Mouse (Mus musculus) MEL (cell line): Measurements from ENCODE around the gene Zbtb3. TPM values are rescaled to one million over a fixed set of nuclear protein-coding genes. Genes with fewer than 3 reads are reported as not detected.

ENCODE experiments used
- DNase-seq: peaks from one replicate; pipeline ENCODE4 v3.0.0; 2011; ENCODE audit warnings: low read depth, low spot score
- H3K27ac ChIP-seq: 2 replicates; pipeline ENCODE4 v1.5.1; 2012; ENCODE audit warnings: low read depth, mild to moderate bottlenecking, control low read depth, low read length, moderate library complexity; ENCODE audit not compliant: control insufficient read depth
- H3K27me3 ChIP-seq, 2 experiments: fragments of 150-350 bp in 1 of 2; sonication (generic) in 1 of 2; 2 replicates each; pipeline ENCODE4 v1.6.1; 2012; ENCODE audit warnings: low read length in 2 of 2, mild to moderate bottlenecking in 2 of 2, improper control_type of control experiment in 1 of 2, moderate library complexity in 1 of 2; ENCODE audit not compliant: insufficient read depth in 2 of 2, control insufficient read depth in 1 of 2
- H3K36me3 ChIP-seq, 2 experiments: 2 replicates each; pipeline ENCODE4 v1.6.1; 2012 to 2014; ENCODE audit warnings: low read length in 2 of 2, improper control_type of control experiment in 1 of 2, inconsistent platforms in 1 of 2, mild to moderate bottlenecking in 1 of 2; ENCODE audit not compliant: insufficient read depth in 2 of 2, control insufficient read depth in 1 of 2
- H3K4me1 ChIP-seq, 2 experiments: fragments of 150-350 bp in 1 of 2; sonication (generic) in 1 of 2; 2 replicates each; pipeline ENCODE4 v1.6.1; 2012; ENCODE audit warnings: low read length in 2 of 2, improper control_type of control experiment in 1 of 2, mild to moderate bottlenecking in 1 of 2; ENCODE audit not compliant: insufficient read depth in 2 of 2, control insufficient read depth in 1 of 2
- H3K4me3 ChIP-seq, 2 experiments: fragments of 150-350 bp in 1 of 2; sonication (generic) in 1 of 2; 2 replicates each; pipeline ENCODE4 v1.5.1; 2012; ENCODE audit warnings: low read depth in 2 of 2, low read length in 2 of 2, mild to moderate bottlenecking in 2 of 2, moderate library complexity in 2 of 2, control low read depth in 1 of 2, improper control_type of control experiment in 1 of 2; ENCODE audit not compliant: control insufficient read depth in 1 of 2, insufficient read depth in 1 of 2
- H3K79me2 ChIP-seq: 2 replicates; pipeline ENCODE4 v1.6.1; 2012; ENCODE audit warnings: mild to moderate bottlenecking, low read length, moderate library complexity; ENCODE audit not compliant: control insufficient read depth, poor library complexity, insufficient read depth
- H3K9ac ChIP-seq: 2 replicates; pipeline ENCODE4 v1.6.1; 2012; ENCODE audit warnings: low read depth, mild to moderate bottlenecking, control low read depth, low read length, moderate library complexity; ENCODE audit not compliant: control insufficient read depth, poor library complexity, severe bottlenecking
- H3K9me3 ChIP-seq: fragments of 150-350 bp; sonication (generic); replicated peaks from 2 replicates; pipeline ENCODE4 v1.6.1; 2012; ENCODE audit warnings: mild to moderate bottlenecking, low read length, improper control_type of control experiment, moderate library complexity; ENCODE audit not compliant: insufficient read depth
- BHLHE40 ChIP-seq: IDR thresholded peaks from 2 replicates; pipeline ENCODE4 v1.6.1; 2012; ENCODE audit warnings: low read depth, mild to moderate bottlenecking, inconsistent platforms, low read length, improper control_type of control experiment, borderline replicate concordance
- CHD1 ChIP-seq: IDR thresholded peaks from 2 replicates; pipeline ENCODE4 v1.6.1; 2012; ENCODE audit warnings: low read depth, mild to moderate bottlenecking, inconsistent platforms, low read length, improper control_type of control experiment
- CHD2 ChIP-seq: IDR thresholded peaks from 2 replicates; pipeline ENCODE4 v1.6.1; 2011; ENCODE audit warnings: low read length, improper control_type of control experiment
- E2F4 ChIP-seq: IDR thresholded peaks from 2 replicates; pipeline ENCODE4 v1.6.1; 2011; ENCODE audit warnings: low read depth, low read length, improper control_type of control experiment, borderline replicate concordance
- ELF1 ChIP-seq: IDR thresholded peaks from 2 replicates; pipeline ENCODE4 v1.6.1; 2014; ENCODE audit warnings: low read depth, mild to moderate bottlenecking, inconsistent platforms, low read length, improper control_type of control experiment, moderate library complexity
- EP300 ChIP-seq, 2 experiments: IDR thresholded peaks; 2 replicates each; pipeline ENCODE4 v1.6.1; 2011; ENCODE audit warnings: improper control_type of control experiment in 2 of 2, low read length in 2 of 2, low read depth in 1 of 2, mild to moderate bottlenecking in 1 of 2
- GABPA ChIP-seq: IDR thresholded peaks from 2 replicates; pipeline ENCODE4 v1.6.1; 2012; ENCODE audit warnings: low read depth, mild to moderate bottlenecking, inconsistent platforms, low read length, improper control_type of control experiment, moderate library complexity
- GATA1 ChIP-seq: IDR thresholded peaks from 2 replicates; pipeline ENCODE4 v1.6.1; 2011; ENCODE audit warnings: low read depth, low read length, improper control_type of control experiment
- JUND ChIP-seq: IDR thresholded peaks from 2 replicates; pipeline ENCODE4 v1.6.1; 2011; ENCODE audit warnings: low read depth, mild to moderate bottlenecking, improper control_type of control experiment, low read length
- MAX ChIP-seq: IDR thresholded peaks from 2 replicates; pipeline ENCODE4 v1.6.1; 2011; ENCODE audit warnings: low read length, improper control_type of control experiment
- MAZ ChIP-seq: IDR thresholded peaks from 2 replicates; pipeline ENCODE4 v1.6.1; 2012; ENCODE audit warnings: low read depth, mild to moderate bottlenecking, inconsistent platforms, low read length, improper control_type of control experiment
- MYC ChIP-seq: IDR thresholded peaks from 2 replicates; pipeline ENCODE4 v1.6.1; 2011; ENCODE audit warnings: low read depth, mild to moderate bottlenecking, low read length, improper control_type of control experiment, moderate library complexity
- NRF1 ChIP-seq: IDR thresholded peaks from 2 replicates; pipeline ENCODE4 v1.6.1; 2014; ENCODE audit warnings: low read depth, mild to moderate bottlenecking, inconsistent platforms, low read length, improper control_type of control experiment, moderate library complexity; ENCODE audit not compliant: poor library complexity, insufficient read depth, severe bottlenecking
- POLR2A ChIP-seq, 2 experiments: IDR thresholded peaks; 2 replicates each; pipeline ENCODE4 v1.6.1; 2011 to 2012; ENCODE audit warnings: low read length in 2 of 2, mild to moderate bottlenecking in 2 of 2, control low read depth in 1 of 2, improper control_type of control experiment in 1 of 2, low read depth in 1 of 2, moderate library complexity in 1 of 2; ENCODE audit not compliant: control insufficient read depth in 1 of 2, insufficient read depth in 1 of 2, poor library complexity in 1 of 2
- POLR2AphosphoS5 ChIP-seq: IDR thresholded peaks from 2 replicates; pipeline ENCODE4 v1.6.1; 2012; ENCODE audit warnings: low read depth, borderline replicate concordance, mild to moderate bottlenecking, inconsistent platforms, low read length, moderate library complexity, mixed read lengths
- RCOR1 ChIP-seq: IDR thresholded peaks from 2 replicates; pipeline ENCODE4 v1.6.1; 2012; ENCODE audit warnings: low read depth, mild to moderate bottlenecking, inconsistent platforms, low read length, improper control_type of control experiment
- TBP ChIP-seq: IDR thresholded peaks from 2 replicates; pipeline ENCODE4 v1.8.0; 2011; ENCODE audit warnings: low read depth, low read length, improper control_type of control experiment
- TCF12 ChIP-seq: IDR thresholded peaks from 2 replicates; pipeline ENCODE4 v1.6.1; 2014; ENCODE audit warnings: low read depth, mild to moderate bottlenecking, inconsistent platforms, low read length, improper control_type of control experiment, moderate library complexity
- UBTF ChIP-seq: IDR thresholded peaks from 2 replicates; pipeline ENCODE4 v1.6.1; 2012; ENCODE audit warnings: low read depth, mild to moderate bottlenecking, inconsistent platforms, low read length, improper control_type of control experiment, moderate library complexity, borderline replicate concordance; ENCODE audit not compliant: insufficient read depth
- USF2 ChIP-seq, 2 experiments: IDR thresholded peaks; 2 replicates each; pipeline ENCODE4 v1.6.1; 2011 to 2012; ENCODE audit warnings: improper control_type of control experiment in 2 of 2, low read length in 2 of 2, borderline replicate concordance in 1 of 2, inconsistent platforms in 1 of 2, low read depth in 1 of 2, mild to moderate bottlenecking in 1 of 2; ENCODE audit not compliant: insufficient read depth in 1 of 2
- ZKSCAN1 ChIP-seq: IDR thresholded peaks from 2 replicates; pipeline ENCODE4 v1.6.1; 2012; ENCODE audit warnings: low read depth, mild to moderate bottlenecking, inconsistent platforms, low read length, improper control_type of control experiment, moderate library complexity
- ZMIZ1 ChIP-seq: IDR thresholded peaks from 2 replicates; pipeline ENCODE4 v1.6.1; 2012; ENCODE audit warnings: low read depth, mild to moderate bottlenecking, inconsistent platforms, low read length, improper control_type of control experiment, moderate library complexity
- ZNF384 ChIP-seq: IDR thresholded peaks from 2 replicates; pipeline ENCODE4 v1.6.1; 2012; ENCODE audit warnings: low read depth, mild to moderate bottlenecking, inconsistent platforms, low read length, improper control_type of control experiment
- polyA plus RNA-seq, 2 experiments: library from polyadenylated mRNA; stranded (reverse) in 1 of 2; unstranded in 1 of 2; fragments of >175 nt in 1 of 2; fragments of >200 nt in 1 of 2; gene quantifications; 2 replicates each; pipeline versions ENCODE4 v1.2.1 to v1.2.4; 2012; ENCODE audit warnings: low replicate concordance in 2 of 2, low read depth in 1 of 2; ENCODE audit not compliant: insufficient read length in 2 of 2, insufficient read depth in 1 of 2, missing spikeins in 1 of 2
- total RNA-seq: library from RNA; depleted of rRNA; stranded (reverse); fragments of 300-350 nt; gene quantifications from 2 replicates; pipeline ENCODE4 v1.2.3, GENCODE M21; 2012

The Zbtb3 gene
- total and polyA plus RNA-seq, 3 experiments = 2.4 to 2.9 TPM; not detected in 1

- peak; percentile 77; the same call in 1 of the 2 replicates for TF ChIP-seq MAX
- TF ChIP-seq TBP = peak; percentile 59
- TF ChIP-seq GATA1 = no peak
- peak; percentile 85 for TF ChIP-seq NRF1
- peak; percentile 55; the same call in 1 of the 2 replicates for TF ChIP-seq TCF12
- no peak for TF ChIP-seq USF2 (IDR thresholded peaks at IDR 0.05; ENCODE audit: borderline replicate concordance in 1 of 2, insufficient read depth in 1 of 2, low read depth in 1 of 2, low read length in 2 of 2)
- no peak for TF ChIP-seq GABPA
- no peak for TF ChIP-seq CHD2
- TF ChIP-seq E2F4 = peak; percentile 61; the same call in 1 of the 2 replicates
- no peak for TF ChIP-seq JUND
- TF ChIP-seq RCOR1 = no peak
- 0 out of 2 replicates have a peak, but pooled peaks have one; percentile 67 for TF ChIP-seq MAZ
Observed at GRCm38 (mm10) chr19:8819596-8820423, 17.5 kb downstream of the Zbtb3 start, which contains the start of gene Hnrnpul2 (continued).

- Histone ChIP-seq H3K9me3 (no peaks in the 10 kb centered on the region), H3K36me3 (peaks cover 21 to 28% of the 10 kb centered on the region in 2 experiments), H3K79me2 (peaks cover 56% of the 10 kb centered on the region), H3K27me3 (no peaks in the 10 kb centered on the region), H3K4me1 (peaks cover 5 to 11% of the 10 kb centered on the region in 2 experiments; a peak in 3 of 4 replicates), H3K9ac (peak overlapping the region; percentile 93), H3K27ac (peak overlapping the region; percentile 98), H3K4me3 (peak overlapping the region; percentile 96 to 98)
- peak; percentile 66 for DNase-seq
- TF ChIP-seq GATA1 (no peak), GABPA (no peak), CHD2 (no peak), RCOR1 (no peak), POLR2AphosphoS5 (no peak), POLR2A (IDR thresholded peaks at IDR 0.05; ENCODE audit: control insufficient read depth in 1 of 2, insufficient read depth in 1 of 2, low read depth in 1 of 2, low read length in 2 of 2, poor library complexity in 1 of 2) (peak in 1 of 2 experiments; percentile 34; a peak in 1 of 4 replicates), ELF1 (no peak), BHLHE40 (no peak), TBP (no peak), MYC (no peak), NRF1 (no peak), ZMIZ1 (no peak), ZNF384 (no peak), UBTF (peak; percentile 69; the same call in 1 of the 2 replicates), ZKSCAN1 (no peak), EP300 (IDR thresholded peaks at IDR 0.05; ENCODE audit: low read depth in 1 of 2, low read length in 2 of 2) (no peak), CHD1 (peak; percentile 16; the same call in 1 of the 2 replicates)
Observed at GRCm38 (mm10) chr19:8820424-8820956, 18.1 kb downstream of the Zbtb3 start.
